Mouse (Mus musculus) limb, embryonic 14.5 days (tissue): Measurements from ENCODE around the gene Ptges3l. TPM values are rescaled to one million over a fixed set of nuclear protein-coding genes. Genes with fewer than 3 reads are reported as not detected.

ENCODE experiments used
- ATAC-seq: fragments of 200-750 bp; cut with Nextera tagmentation; 2 replicates; pipeline ENCODE4 v1.8.0; 2017; ENCODE audit warnings: low read depth, moderate number of reproducible peaks, moderate TSS enrichment; ENCODE audit not compliant: low FRiP score
- DNase-seq: peaks from one replicate; pipeline ENCODE4 v3.0.0-alpha.2; 2015; ENCODE audit warnings: low spot score
- H3K27ac ChIP-seq: fragments of 300-500 bp; sonication (generic); replicated peaks from 2 replicates; pipeline ENCODE4 v1.5.1; 2014; ENCODE audit warnings: low read depth, mild to moderate bottlenecking, low read length, moderate library complexity, mixed read lengths
- H3K27me3 ChIP-seq: fragments of 300-500 bp; sonication (generic); 2 replicates; pipeline ENCODE4 v1.6.1; 2014; ENCODE audit warnings: low read length, mixed read lengths; ENCODE audit not compliant: control insufficient read depth, insufficient read depth
- H3K36me3 ChIP-seq: fragments of 300-500 bp; sonication (generic); 2 replicates; pipeline ENCODE4 v1.6.1; 2014; ENCODE audit warnings: mild to moderate bottlenecking, low read length, moderate library complexity, mixed read lengths; ENCODE audit not compliant: control insufficient read depth, insufficient read depth
- H3K4me1 ChIP-seq: fragments of 300-500 bp; sonication (generic); 2 replicates; pipeline ENCODE4 v1.6.1; 2014; ENCODE audit warnings: antibody characterized with exemption, low read length, mixed read lengths; ENCODE audit not compliant: control insufficient read depth, insufficient read depth
- H3K4me2 ChIP-seq: fragments of 300-500 bp; sonication (generic); replicated peaks from 2 replicates; pipeline ENCODE4 v1.6.1; 2014; ENCODE audit warnings: low read depth, mild to moderate bottlenecking, low read length, moderate library complexity; ENCODE audit not compliant: severe bottlenecking
- H3K4me3 ChIP-seq: fragments of 300-500 bp; sonication (generic); replicated peaks from 2 replicates; pipeline ENCODE4 v1.5.1; 2014; ENCODE audit warnings: low read length
- H3K9ac ChIP-seq: fragments of 300-500 bp; sonication (generic); 2 replicates; pipeline ENCODE4 v1.6.1; 2014; ENCODE audit warnings: mild to moderate bottlenecking, low read depth, low read length, moderate library complexity; ENCODE audit not compliant: severe bottlenecking
- H3K9me3 ChIP-seq: fragments of 300-500 bp; sonication (generic); 2 replicates; pipeline ENCODE4 v1.6.1; 2016; ENCODE audit warnings: low read length; ENCODE audit not compliant: control insufficient read depth
- POLR2A ChIP-seq: fragments of 200-500 bp; IDR thresholded peaks from 2 replicates; pipeline ENCODE4 v1.8.0; 2012; ENCODE audit warnings: inconsistent platforms, mild to moderate bottlenecking, moderate library complexity, borderline replicate concordance; ENCODE audit not compliant: insufficient read depth, insufficient read length; ENCODE audit errors: extremely low read depth
- WGBS: fragments of 180-500 bp; shearing (Covaris S2); extraction: QIAGEN DNeasy Blood & Tissue Kit; methylation state at CpG from one replicate; pipeline ENCODE4 v1.1.7; 2014; 5-methylcytosine and 5-hydroxymethylcytosine counted together
- polyA plus RNA-seq, 2 experiments: library from polyadenylated mRNA; depleted of rRNA in 1 of 2; stranded (reverse) in 1 of 2; unstranded in 1 of 2; fragments of >200 nt; fragmentation: Nextera tagmentation in 1 of 2; extraction: Ambion mirVana in 1 of 2; gene quantifications; 2 replicates each; pipeline versions ENCODE4 v1.2.1 to v1.2.3; 2012 to 2014

Gene Ptges3l
- polyA plus RNA-seq, 2 experiments, result 20.5 to 27.5 TPM

- no peak overlapping the region for H3K4me3 ChIP-seq
- no peak for TF ChIP-seq POLR2A
- H3K27me3 ChIP-seq, result no peaks in the 10 kb centered on the region
- no peak overlapping the region for H3K4me2 ChIP-seq
- no peak for DNase-seq
- WGBS, result 59% methylated on average over 6 of the region's 6 CpGs
- ATAC-seq, result no peak
- no peak overlapping the region for H3K27ac ChIP-seq
- peaks cover 10% of the 10 kb centered on the region for H3K4me1 ChIP-seq
- no peaks in the 10 kb centered on the region for H3K9me3 ChIP-seq
- H3K9ac ChIP-seq, result no peak overlapping the region
- H3K36me3 ChIP-seq, result peaks cover under 1% of the 10 kb centered on the region; the same call in 1 of the 2 replicates
Observed at GRCm38 (mm10) chr11:101418991-101419390, 6.1 kb downstream of the Ptges3l start.

- peaks cover 6% of the 10 kb centered on the region for H3K4me1 ChIP-seq
- peak within 1 kb of the TSS; percentile 80 for H3K9ac ChIP-seq
Observed at GRCm38 (mm10) chr11:101417101-101417855, 7.9 kb downstream of the Ptges3l start, which contains the start of gene Aarsd1. Gene Aarsd1, minus strand, starts transcription at chr11:101417615.

GRCm38 (mm10) chr11:101416433-101417100, 8.6 kb downstream of the Ptges3l start:
- peak overlapping the region; percentile 80 for H3K9ac ChIP-seq
- no peak for ATAC-seq
- WGBS, result 4% methylated on average over 11 of the region's 11 CpGs
- H3K4me2 ChIP-seq, result peak overlapping the region; percentile 64
- H3K27ac ChIP-seq, result peak overlapping the region; percentile 59
- H3K4me1 ChIP-seq, result peaks cover 6% of the 10 kb centered on the region
- no peak for TF ChIP-seq POLR2A
- no peak for DNase-seq
- H3K36me3 ChIP-seq, result peaks cover 18% of the 10 kb centered on the region
- no peaks in the 10 kb centered on the region for H3K27me3 ChIP-seq
- peak overlapping the region; percentile 66 for H3K4me3 ChIP-seq
- no peaks in the 10 kb centered on the region for H3K9me3 ChIP-seq

More at GRCm38 (mm10) chr11:101417101-101417855, 7.9 kb downstream of the Ptges3l start, which contains the start of gene Aarsd1:
- Histone ChIP-seq H3K4me3 (peak within 1 kb of the TSS; percentile 66), H3K27ac (peak within 1 kb of the TSS; percentile 59), H3K9me3 (no peaks in the 10 kb centered on the region), H3K36me3 (peaks cover 13% of the 10 kb centered on the region), H3K4me2 (peak within 1 kb of the TSS; percentile 64), H3K27me3 (no peaks in the 10 kb centered on the region)
- ATAC-seq (peak; percentile 91), DNase-seq (peak; percentile 79)
- under 1% methylated on average over 45 of the region's 45 CpGs for WGBS
- TF ChIP-seq POLR2A, result peak; percentile 75; the same call in 1 of the 2 replicates

GRCm38 (mm10) chr11:101415306-101415705, 9.8 kb downstream of the Ptges3l start:
- TF ChIP-seq POLR2A, result no peak
- H3K9me3 ChIP-seq, result no peaks in the 10 kb centered on the region
- no peak overlapping the region for H3K4me2 ChIP-seq
- H3K27me3 ChIP-seq, result no peaks in the 10 kb centered on the region
- H3K36me3 ChIP-seq, result peaks cover 31% of the 10 kb centered on the region
- ATAC-seq (no peak), DNase-seq (no peak)
- H3K27ac ChIP-seq, result no peak overlapping the region
- 86% methylated on average over 2 of the region's 2 CpGs for WGBS
- no peak overlapping the region for H3K4me3 ChIP-seq
- peaks cover 6% of the 10 kb centered on the region for H3K4me1 ChIP-seq
- no peak overlapping the region for H3K9ac ChIP-seq

GRCm38 (mm10) chr11:101395110-101395509, 30.0 kb downstream of the Ptges3l start:
- Histone ChIP-seq H3K36me3 (no peaks in the 10 kb centered on the region), H3K27me3 (no peaks in the 10 kb centered on the region), H3K9me3 (no peaks in the 10 kb centered on the region), H3K4me2 (no peak overlapping the region), H3K27ac (no peak overlapping the region), H3K4me1 (no peaks in the 10 kb centered on the region), H3K4me3 (no peak overlapping the region), H3K9ac (0 out of 2 replicates have a peak overlapping the region, but pooled peaks have one; percentile 21)
- 4% methylated on average over 8 of the region's 8 CpGs for WGBS
- TF ChIP-seq POLR2A, result no peak
- ATAC-seq (peak; percentile 53; the same call in 1 of the 2 replicates), DNase-seq (peak; percentile 84)
